Mouse (Mus musculus) B cell, adult (primary cell): ENCODE measurements around the gene Olfr697. TPM values are rescaled to one million over a fixed set of nuclear protein-coding genes. Genes with fewer than 3 reads are reported as not detected.

Source experiments
- total RNA-seq: library from RNA; stranded (reverse); gene quantifications from 4 replicates; pipeline ENCODE4 v1.2.4, GENCODE M21; 2023; ENCODE audit not compliant: inconsistent age

Gene Olfr697
- not detected in 4 replicates for total RNA-seq

GRCm38 (mm10) chr7:106742343-106742742 is at the start of gene Olfr697:
Olfr697 (minus strand) TSS chr7:106742443.

GRCm38 (mm10) chr7:106755297-106755696 is 13.1 kb upstream of the Olfr697 start, which contains the start of gene Olfr698:
Olfr698 (minus strand) TSS chr7:106755397.

GRCm38 (mm10) chr7:106716296-106716695 is 25.9 kb downstream of the Olfr697 start, which contains the start of gene Olfr695:
Olfr695 (minus strand) TSS chr7:106716396.

GRCm38 (mm10) chr7:106691714-106692113 is 50.5 kb downstream of the Olfr697 start, which contains the start of gene Olfr694:
Olfr694 (minus strand) TSS chr7:106691814.

Other genes with a start within 250 kb of the Olfr697 start
- not detected in 4 replicates for gene Olfr693, start 61.9 kb downstream of the Olfr697 start, total RNA-seq
- gene Olfr694, start 50.6 kb downstream of the Olfr697 start, total RNA-seq: not detected in 4 replicates
- not detected in 4 replicates for gene Olfr695, start 26.0 kb downstream of the Olfr697 start, total RNA-seq
- not detected in 4 replicates for gene Olfr698, start 13.0 kb upstream of the Olfr697 start, total RNA-seq
- not detected in 4 replicates for gene Olfr699, start 50.8 kb upstream of the Olfr697 start, total RNA-seq
- gene Olfr700, start 66.4 kb upstream of the Olfr697 start, total RNA-seq: not detected in 4 replicates
- not detected in 4 replicates for gene Olfr701, start 71.7 kb upstream of the Olfr697 start, total RNA-seq
- gene Olfr702, start 91.5 kb upstream of the Olfr697 start, total RNA-seq: not detected in 4 replicates
- gene Olfr703, start 100.9 kb upstream of the Olfr697 start, total RNA-seq: not detected in 4 replicates
- not detected in 4 replicates for gene Olfr704, start 120.7 kb upstream of the Olfr697 start, total RNA-seq
- gene Olfr705, start 134.4 kb upstream of the Olfr697 start, total RNA-seq: not detected in 4 replicates
- not detected in 4 replicates for gene Olfr706, start 145.7 kb upstream of the Olfr697 start, total RNA-seq
- not detected in 4 replicates for gene Olfr707, start 158.8 kb upstream of the Olfr697 start, total RNA-seq
- gene Olfr1532-ps1, start 165.6 kb upstream of the Olfr697 start, total RNA-seq: not detected in 4 replicates
- gene Olfr709-ps1, start 189.8 kb upstream of the Olfr697 start, total RNA-seq: 0.12 TPM in 1 of 4 replicates, not detected in the others
- not detected in 4 replicates for gene Olfr710, start 205.9 kb upstream of the Olfr697 start, total RNA-seq
- not detected in 4 replicates for gene Olfr6, start 221.5 kb upstream of the Olfr697 start, total RNA-seq
- not detected in 4 replicates for gene Olfr711, start 233.0 kb upstream of the Olfr697 start, total RNA-seq